Mouse (Mus musculus) heart, embryonic 12.5 days (tissue): ENCODE data around the gene Tpcn2. TPM values are rescaled to one million over a fixed set of nuclear protein-coding genes. Genes with fewer than 3 reads are reported as not detected.

Source experiments
- ATAC-seq: fragments of 200-750 bp; cut with Nextera tagmentation; 2 replicates; pipeline ENCODE4 v1.8.0; 2017; ENCODE audit warnings: moderate TSS enrichment, moderate library complexity; ENCODE audit not compliant: insufficient number of reproducible peaks, low FRiP score
- H3K27ac ChIP-seq: fragments of 300-500 bp; sonication (generic); 2 replicates; pipeline ENCODE4 v1.5.1; 2016; ENCODE audit warnings: mild to moderate bottlenecking, moderate library complexity; ENCODE audit not compliant: poor library complexity, severe bottlenecking
- H3K27me3 ChIP-seq: fragments of 300-500 bp; sonication (generic); replicated peaks from 2 replicates; pipeline ENCODE4 v1.6.1; 2016; ENCODE audit warnings: mild to moderate bottlenecking, moderate library complexity
- H3K36me3 ChIP-seq: fragments of 300-500 bp; sonication (generic); 2 replicates; pipeline ENCODE4 v1.6.1; 2016; ENCODE audit warnings: mild to moderate bottlenecking, moderate library complexity
- H3K4me1 ChIP-seq: fragments of 300-500 bp; sonication (generic); replicated peaks from 2 replicates; pipeline ENCODE4 v1.6.1; 2016; ENCODE audit warnings: mild to moderate bottlenecking
- H3K4me2 ChIP-seq: fragments of 300-500 bp; sonication (generic); 2 replicates; pipeline ENCODE4 v1.6.1; 2016; ENCODE audit warnings: mild to moderate bottlenecking, moderate library complexity
- H3K4me3 ChIP-seq: fragments of 300-500 bp; sonication (generic); 2 replicates; pipeline ENCODE4 v1.5.1; 2016; ENCODE audit warnings: mild to moderate bottlenecking
- H3K9ac ChIP-seq: fragments of 300-500 bp; sonication (generic); 2 replicates; pipeline ENCODE4 v1.6.1; 2016; ENCODE audit warnings: mild to moderate bottlenecking, moderate library complexity
- H3K9me3 ChIP-seq: fragments of 300-500 bp; sonication (generic); replicated peaks from 2 replicates; pipeline ENCODE4 v1.6.1; 2016; ENCODE audit warnings: mild to moderate bottlenecking, moderate library complexity
- WGBS: fragments of 180-500 bp; shearing (Covaris S2); methylation state at CpG from one replicate; pipeline ENCODE4 v1.1.7; 2016; 5-methylcytosine and 5-hydroxymethylcytosine counted together
- polyA plus RNA-seq: library from polyadenylated mRNA; unstranded; fragments of >200 nt; fragmentation: Nextera tagmentation; extraction: Ambion mirVana; gene quantifications from 2 replicates; pipeline ENCODE4 v1.2.1, GENCODE M21; 2016

The Tpcn2 gene
- polyA plus RNA-seq, 1 experiment from 2014 or later: 7.3 TPM

DNA sequence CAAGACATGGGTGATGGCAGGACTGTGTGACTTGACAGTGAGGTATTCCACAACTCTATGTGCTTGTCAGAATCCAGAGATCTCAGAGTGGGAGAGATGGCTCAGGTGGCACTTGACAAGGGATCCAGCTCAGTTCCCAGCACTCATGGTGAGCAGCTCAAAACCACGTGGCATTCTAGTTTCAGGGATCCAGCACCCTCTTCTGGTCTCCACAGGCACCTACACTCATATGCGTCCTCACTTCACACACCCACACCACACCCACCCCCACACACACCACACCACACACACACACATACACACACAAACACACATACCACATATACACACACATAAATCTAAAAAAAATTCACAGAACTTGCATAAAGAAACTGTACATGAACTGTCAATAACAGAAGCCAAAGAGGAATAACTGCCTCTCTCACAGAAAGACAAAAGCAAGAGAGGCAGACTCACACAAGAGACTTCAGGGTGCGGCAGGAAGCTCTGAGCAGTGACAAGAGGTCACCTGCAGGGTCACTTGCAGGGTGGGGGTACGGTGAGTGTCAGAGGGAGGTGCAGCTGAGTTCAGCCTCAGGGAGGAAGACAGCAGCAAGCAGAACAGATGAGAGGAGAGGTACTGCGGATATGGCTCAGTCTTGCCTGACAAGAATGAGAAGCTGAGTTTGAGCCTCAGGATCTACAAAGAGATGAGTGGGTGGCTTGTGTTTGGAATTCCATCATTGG is 135.7 kb downstream of the Tpcn2 start:
- 0 out of 2 replicates have a peak, but pooled peaks cover 5% of the 10 kb centered on the region for H3K9me3 ChIP-seq
- H3K4me1 ChIP-seq: no peaks in the 10 kb centered on the region; the same call in 1 of the 2 replicates
- no peak overlapping the region for H3K9ac ChIP-seq
- H3K27me3 ChIP-seq: 0 out of 2 replicates have a peak, but pooled peaks cover under 1% of the 10 kb centered on the region
- ATAC-seq: no peak
- WGBS: 70% methylated on average over 5 of the region's 5 CpGs
- no peak overlapping the region for H3K4me3 ChIP-seq
- no peak overlapping the region for H3K27ac ChIP-seq
- no peak overlapping the region for H3K4me2 ChIP-seq
- H3K36me3 ChIP-seq: no peaks in the 10 kb centered on the region

GRCm38 (mm10) chr7:145146252-145146930 is 137.4 kb downstream of the Tpcn2 start:
- H3K4me1 ChIP-seq: no peaks in the 10 kb centered on the region; the same call in 1 of the 2 replicates
- no peak for ATAC-seq
- no peaks in the 10 kb centered on the region for H3K36me3 ChIP-seq
- H3K27me3 ChIP-seq: 0 out of 2 replicates have a peak, but pooled peaks cover 7% of the 10 kb centered on the region
- no peak overlapping the region for H3K9ac ChIP-seq
- H3K9me3 ChIP-seq: 0 out of 2 replicates have a peak, but pooled peaks cover 5% of the 10 kb centered on the region
- no peak overlapping the region for H3K27ac ChIP-seq
- no peak overlapping the region for H3K4me3 ChIP-seq
- no peak overlapping the region for H3K4me2 ChIP-seq

DNA sequence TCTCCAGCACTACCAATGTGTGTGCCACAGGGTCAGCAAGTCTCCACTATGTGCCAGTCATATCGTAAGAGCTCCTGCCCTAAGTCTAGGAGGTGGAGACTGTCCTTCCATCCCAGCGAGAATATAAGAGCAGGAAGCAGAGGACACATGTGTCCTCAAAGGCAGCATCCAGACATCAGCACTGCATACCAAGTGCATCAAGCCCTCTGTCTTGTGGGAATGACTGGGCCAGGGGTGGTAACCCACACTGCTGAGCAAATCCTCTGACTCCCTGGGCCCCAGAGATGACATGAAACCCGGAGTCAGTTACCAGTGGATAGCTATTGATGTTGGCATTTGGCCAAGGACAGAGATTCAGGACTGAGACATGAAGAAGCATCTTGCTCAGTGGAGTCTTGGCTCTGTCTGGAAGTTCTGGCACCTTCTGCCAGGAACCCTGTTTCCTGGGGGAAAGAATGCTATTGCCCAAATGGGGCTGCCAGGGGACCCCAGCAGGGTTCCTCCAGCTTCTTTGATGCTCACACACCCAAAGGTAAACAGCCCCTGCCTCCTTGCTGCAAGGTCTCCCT is 140.2 kb downstream of the Tpcn2 start:
- ATAC-seq: no peak
- no peak overlapping the region for H3K27ac ChIP-seq
- no peaks in the 10 kb centered on the region; the same call in 1 of the 2 replicates for H3K4me1 ChIP-seq
- 0 out of 2 replicates have a peak, but pooled peaks cover 7% of the 10 kb centered on the region for H3K27me3 ChIP-seq
- H3K4me2 ChIP-seq: no peak overlapping the region
- no peaks in the 10 kb centered on the region for H3K36me3 ChIP-seq
- H3K9me3 ChIP-seq: peaks cover 13% of the 10 kb centered on the region; the same call in 1 of the 2 replicates
- WGBS: 46% methylated on average over 3 of the region's 3 CpGs
- no peak overlapping the region for H3K4me3 ChIP-seq
- H3K9ac ChIP-seq: no peak overlapping the region

- Histone ChIP-seq H3K9ac (no peak overlapping the region), H3K4me1 (no peaks in the 10 kb centered on the region; the same call in 1 of the 2 replicates), H3K27me3 (0 out of 2 replicates have a peak, but pooled peaks cover 7% of the 10 kb centered on the region), H3K9me3 (peaks cover 8% of the 10 kb centered on the region; the same call in 1 of the 2 replicates), H3K36me3 (no peaks in the 10 kb centered on the region), H3K4me2 (no peak overlapping the region), H3K27ac (no peak overlapping the region), H3K4me3 (no peak overlapping the region)
- ATAC-seq: 0 out of 2 replicates have a peak, but pooled peaks have one; percentile 18
- WGBS: 39% methylated on average over 2 of the region's 2 CpGs
These were observed 143.2 kb downstream of the Tpcn2 start for GRCm38 (mm10) chr7:145140656-145141055.

DNA sequence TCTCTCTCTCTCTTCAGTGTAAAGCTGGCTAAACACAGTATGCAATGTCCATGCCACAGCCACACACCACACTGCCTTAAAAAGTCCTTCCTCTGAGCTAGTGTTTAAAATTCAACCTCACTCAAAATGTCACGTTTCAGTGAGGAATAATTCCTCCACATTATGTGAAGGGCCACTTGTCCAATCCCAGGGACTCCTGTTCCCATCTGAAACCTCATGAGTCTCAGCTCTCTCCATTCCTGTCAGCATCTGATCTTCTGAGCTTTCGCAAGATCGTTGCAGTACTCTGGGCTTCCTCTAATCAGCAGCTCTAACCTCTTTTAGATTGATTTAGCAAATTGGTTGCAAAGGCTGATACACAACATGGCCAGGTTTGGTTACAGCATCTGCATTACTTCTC is 144.2 kb downstream of the Tpcn2 start:
- no peaks in the 10 kb centered on the region; the same call in 1 of the 2 replicates for H3K4me1 ChIP-seq
- whole genome bisulfite sequencing: 88% methylated on average over 3 of the region's 3 CpGs
- 0 out of 2 replicates have a peak, but pooled peaks cover 7% of the 10 kb centered on the region for H3K27me3 ChIP-seq
- no peaks in the 10 kb centered on the region for H3K36me3 ChIP-seq
- peaks cover 8% of the 10 kb centered on the region; the same call in 1 of the 2 replicates for H3K9me3 ChIP-seq
- no peak overlapping the region for H3K4me3 ChIP-seq
- ATAC-seq: no peak
- no peak overlapping the region for H3K9ac ChIP-seq
- H3K4me2 ChIP-seq: no peak overlapping the region
- H3K27ac ChIP-seq: no peak overlapping the region

DNA sequence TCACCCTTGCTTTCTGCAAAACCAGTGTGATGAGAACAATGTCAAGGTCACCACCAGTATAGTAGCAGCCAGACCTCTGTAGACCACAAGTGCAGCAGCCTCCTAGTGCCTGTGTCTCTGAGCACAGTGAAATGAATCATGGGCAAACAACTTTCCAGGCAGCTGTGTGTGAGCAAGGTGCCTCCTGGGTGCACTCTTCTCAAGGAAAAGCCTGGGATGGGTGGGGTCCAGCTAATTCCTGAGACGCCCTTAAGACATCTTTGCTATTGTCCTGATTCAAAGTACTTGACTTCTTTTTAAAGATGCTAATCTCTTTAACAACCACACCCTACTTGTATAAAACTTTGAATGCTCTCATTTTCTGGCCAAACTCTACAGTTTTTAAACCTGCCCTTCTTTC is 144.7 kb downstream of the Tpcn2 start:
- H3K36me3 ChIP-seq: no peaks in the 10 kb centered on the region
- no peak overlapping the region for H3K27ac ChIP-seq
- ATAC-seq: no peak
- H3K27me3 ChIP-seq: 0 out of 2 replicates have a peak, but pooled peaks cover 7% of the 10 kb centered on the region
- H3K9me3 ChIP-seq: peaks cover 8% of the 10 kb centered on the region; the same call in 1 of the 2 replicates
- no peaks in the 10 kb centered on the region; the same call in 1 of the 2 replicates for H3K4me1 ChIP-seq
- no peak overlapping the region for H3K9ac ChIP-seq
- 82% methylated on average over 1 of the region's 1 CpGs for WGBS
- no peak overlapping the region for H3K4me2 ChIP-seq
- H3K4me3 ChIP-seq: no peak overlapping the region

- H3K27me3 ChIP-seq: 0 out of 2 replicates have a peak, but pooled peaks cover 4% of the 10 kb centered on the region
- no peak for ATAC-seq
- H3K9ac ChIP-seq: no peak overlapping the region
- H3K4me2 ChIP-seq: no peak overlapping the region
- no peak overlapping the region for H3K27ac ChIP-seq
- 65% methylated on average over 1 of the region's 1 CpGs for WGBS
- H3K4me3 ChIP-seq: no peak overlapping the region
- peaks cover 8% of the 10 kb centered on the region; the same call in 1 of the 2 replicates for H3K9me3 ChIP-seq
- H3K4me1 ChIP-seq: no peaks in the 10 kb centered on the region
- H3K36me3 ChIP-seq: no peaks in the 10 kb centered on the region
These were observed 145.9 kb downstream of the Tpcn2 start for GRCm38 (mm10) chr7:145137871-145138270.

DNA sequence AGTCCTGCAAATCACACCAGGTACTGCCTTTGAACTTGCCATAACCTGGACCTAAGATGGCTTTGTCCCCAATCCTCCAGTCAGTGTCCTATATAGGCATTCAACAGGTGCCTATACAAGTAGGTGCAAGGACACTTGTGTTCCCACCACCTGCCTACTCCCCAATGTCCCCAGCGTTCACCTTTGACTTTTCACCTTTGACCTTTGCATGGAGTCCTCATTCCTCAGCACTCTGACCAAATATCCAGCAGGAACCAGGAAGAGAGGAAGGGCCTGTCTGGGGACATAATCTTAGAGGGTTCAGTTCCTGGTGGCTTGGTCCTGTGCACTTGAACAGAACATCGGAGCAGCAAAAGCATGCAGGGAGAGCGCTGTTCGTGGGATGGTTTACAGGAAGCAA is 147.0 kb downstream of the Tpcn2 start:
- Histone ChIP-seq H3K4me2 (no peak overlapping the region), H3K27ac (no peak overlapping the region), H3K4me1 (no peaks in the 10 kb centered on the region), H3K9me3 (peaks cover 8% of the 10 kb centered on the region; the same call in 1 of the 2 replicates), H3K4me3 (no peak overlapping the region), H3K36me3 (no peaks in the 10 kb centered on the region), H3K27me3 (no peaks in the 10 kb centered on the region), H3K9ac (no peak overlapping the region)
- ATAC-seq: no peak
- WGBS: 83% methylated on average over 4 of the region's 4 CpGs

Other genes with a start within 250 kb of the Tpcn2 start
- gene 1810010D01Rik, start 75.9 kb downstream of the Tpcn2 start, polyA plus RNA-seq: 0.30 and 0.36 TPM in 2 replicates
- 0.13 and 0.26 TPM in 2 replicates for gene Mrgprf, start 16.8 kb upstream of the Tpcn2 start, polyA plus RNA-seq
- not detected in 2 replicates for gene Mrgprd, start 30.8 kb upstream of the Tpcn2 start, polyA plus RNA-seq